Mouse (Mus musculus): ENCODE measurements at regions not wholly inside any gene's neighbourhood (a gene's known extent, or its start where the extent isn't known, plus 50 kb on each side); places are given as distances from the start of the nearest gene placed in this dataset.

- Histone ChIP-seq H3K9me3 (ENCODE audit: control insufficient read depth, low read length) (no peaks in the 10 kb centered on the region), H3K27me3 (replicated peaks; ENCODE audit: control insufficient read depth, insufficient read depth, low read length) (no peaks in the 10 kb centered on the region), H3K36me3 (ENCODE audit: control insufficient read depth, insufficient read depth, low read length) (no peaks in the 10 kb centered on the region), H3K4me2 (ENCODE audit: low read depth, low read length) (no peak overlapping the region), H3K9ac (ENCODE audit: low read depth, low read length) (no peak overlapping the region), H3K27ac (replicated peaks; ENCODE audit: low read depth, low read length) (no peak overlapping the region), H3K4me3 (ENCODE audit: low read depth, low read length) (no peak overlapping the region), H3K4me1 (ENCODE audit: control insufficient read depth, insufficient read depth, low read length) (no peaks in the 10 kb centered on the region)
- 76% methylated on average over 2 of the region's 2 CpGs for WGBS
- no peak for ATAC-seq (ENCODE audit: low read depth)
- no peak for DNase-seq (ENCODE audit: low spot score)
These were observed 185.2 kb downstream of the Cmpk2 start for GRCm38 (mm10) chr12:26654251-26654650.

GRCm38 (mm10) chr12:26653781-26654180, 184.8 kb downstream of the Cmpk2 start:
- 49% methylated on average over 6 of the region's 6 CpGs for WGBS
- Histone ChIP-seq H3K27ac (replicated peaks; ENCODE audit: low read depth, low read length) (no peak overlapping the region), H3K36me3 (ENCODE audit: control insufficient read depth, insufficient read depth, low read length) (no peaks in the 10 kb centered on the region), H3K4me1 (ENCODE audit: control insufficient read depth, insufficient read depth, low read length) (no peaks in the 10 kb centered on the region), H3K4me3 (ENCODE audit: low read depth, low read length) (no peak overlapping the region), H3K9ac (ENCODE audit: low read depth, low read length) (no peak overlapping the region), H3K27me3 (replicated peaks; ENCODE audit: control insufficient read depth, insufficient read depth, low read length) (no peaks in the 10 kb centered on the region), H3K4me2 (ENCODE audit: low read depth, low read length) (no peak overlapping the region), H3K9me3 (ENCODE audit: control insufficient read depth, low read length) (no peaks in the 10 kb centered on the region)
- no peak for DNase-seq (ENCODE audit: low spot score)
- no peak for ATAC-seq (ENCODE audit: low read depth)

DNA sequence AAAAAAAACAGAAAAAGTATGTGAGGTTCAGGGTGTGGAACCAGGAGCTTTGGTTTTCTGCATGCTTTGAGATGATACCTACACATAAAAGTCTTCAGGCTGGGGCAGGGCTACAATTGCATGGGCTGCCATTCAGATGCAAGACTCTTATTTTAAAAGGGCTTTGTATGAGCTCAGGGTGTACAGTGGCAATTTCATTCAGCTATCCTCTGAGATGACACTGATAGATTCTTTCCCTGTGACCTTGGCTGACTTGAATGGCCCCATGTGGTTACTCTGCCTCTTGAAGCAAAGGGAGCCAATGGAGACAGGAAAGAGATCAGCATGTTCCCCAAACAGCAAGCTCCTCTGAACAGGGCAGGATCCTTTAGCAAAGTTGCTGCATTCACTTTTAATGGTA, 177.1 kb downstream of the Cmpk2 start:
- ATAC-seq (ENCODE audit: low read depth) (no peak), DNase-seq (ENCODE audit: low spot score) (no peak)
- H3K4me2 ChIP-seq (ENCODE audit: low read depth, low read length), result no peak overlapping the region
- no peaks in the 10 kb centered on the region for H3K27me3 ChIP-seq (replicated peaks; ENCODE audit: control insufficient read depth, insufficient read depth, low read length)
- H3K27ac ChIP-seq (replicated peaks; ENCODE audit: low read depth, low read length), result no peak overlapping the region
- no peaks in the 10 kb centered on the region for H3K9me3 ChIP-seq (ENCODE audit: control insufficient read depth, low read length)
- H3K4me3 ChIP-seq (ENCODE audit: low read depth, low read length), result no peak overlapping the region
- no peaks in the 10 kb centered on the region for H3K4me1 ChIP-seq (ENCODE audit: control insufficient read depth, insufficient read depth, low read length)
- H3K9ac ChIP-seq (ENCODE audit: low read depth, low read length), result no peak overlapping the region
- no peaks in the 10 kb centered on the region for H3K36me3 ChIP-seq (ENCODE audit: control insufficient read depth, insufficient read depth, low read length)

- 41% methylated on average over 4 of the region's 4 CpGs for WGBS
- Histone ChIP-seq H3K9ac (ENCODE audit: low read depth, low read length) (no peak overlapping the region), H3K4me2 (ENCODE audit: low read depth, low read length) (no peak overlapping the region), H3K4me3 (ENCODE audit: low read depth, low read length) (no peak overlapping the region), H3K9me3 (ENCODE audit: control insufficient read depth, low read length) (no peaks in the 10 kb centered on the region), H3K27ac (replicated peaks; ENCODE audit: low read depth, low read length) (no peak overlapping the region), H3K27me3 (replicated peaks; ENCODE audit: control insufficient read depth, insufficient read depth, low read length) (no peaks in the 10 kb centered on the region), H3K36me3 (ENCODE audit: control insufficient read depth, insufficient read depth, low read length) (no peaks in the 10 kb centered on the region), H3K4me1 (ENCODE audit: control insufficient read depth, insufficient read depth, low read length) (peaks cover 5% of the 10 kb centered on the region)
- DNase-seq (ENCODE audit: low spot score), result no peak
- peak; percentile 47; the same call in 1 of the 2 replicates for ATAC-seq (ENCODE audit: low read depth)
These were observed 166.7 kb downstream of the Cmpk2 start for GRCm38 (mm10) chr12:26635665-26636241.

- WGBS, result 29% methylated on average over 3 of the region's 3 CpGs
- DNase-seq (ENCODE audit: low spot score) (peak; percentile 73), ATAC-seq (ENCODE audit: low read depth) (peak; percentile 35; the same call in 1 of the 2 replicates)
- Histone ChIP-seq H3K4me2 (ENCODE audit: low read depth, low read length) (no peak overlapping the region), H3K4me3 (ENCODE audit: low read depth, low read length) (no peak overlapping the region), H3K27ac (replicated peaks; ENCODE audit: low read depth, low read length) (no peak overlapping the region), H3K27me3 (replicated peaks; ENCODE audit: control insufficient read depth, insufficient read depth, low read length) (no peaks in the 10 kb centered on the region), H3K4me1 (ENCODE audit: control insufficient read depth, insufficient read depth, low read length) (peaks cover 5% of the 10 kb centered on the region), H3K9me3 (ENCODE audit: control insufficient read depth, low read length) (no peaks in the 10 kb centered on the region), H3K9ac (ENCODE audit: low read depth, low read length) (no peak overlapping the region), H3K36me3 (ENCODE audit: control insufficient read depth, insufficient read depth, low read length) (no peaks in the 10 kb centered on the region)
These were observed 166.2 kb downstream of the Cmpk2 start for GRCm38 (mm10) chr12:26635253-26635652.

DNA sequence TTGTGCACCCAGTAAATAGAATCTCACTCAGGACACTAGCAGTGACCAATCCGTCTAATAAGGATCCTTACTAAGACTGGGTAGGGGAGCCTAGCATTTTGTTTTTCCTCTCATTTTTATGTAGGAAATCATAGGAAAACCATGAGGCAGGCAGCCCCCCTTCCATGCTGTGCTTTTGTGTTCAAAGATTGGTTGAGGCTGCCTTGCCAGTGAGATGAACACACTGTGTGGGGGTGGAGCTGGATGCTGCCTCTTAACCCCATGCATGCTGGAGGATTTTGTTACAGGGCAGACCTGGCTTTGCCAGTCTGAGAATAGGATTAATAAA, 162.8 kb downstream of the Cmpk2 start:
- H3K36me3 ChIP-seq (ENCODE audit: control insufficient read depth, insufficient read depth, low read length), result no peaks in the 10 kb centered on the region
- H3K4me1 ChIP-seq (ENCODE audit: control insufficient read depth, insufficient read depth, low read length), result peaks cover 5% of the 10 kb centered on the region
- H3K9me3 ChIP-seq (ENCODE audit: control insufficient read depth, low read length), result no peaks in the 10 kb centered on the region
- H3K4me3 ChIP-seq (ENCODE audit: low read depth, low read length), result no peak overlapping the region
- 19% methylated on average over 1 of the region's 1 CpGs for WGBS
- no peak overlapping the region for H3K4me2 ChIP-seq (ENCODE audit: low read depth, low read length)
- no peaks in the 10 kb centered on the region for H3K27me3 ChIP-seq (replicated peaks; ENCODE audit: control insufficient read depth, insufficient read depth, low read length)
- peak overlapping the region; percentile 2; the same call in 1 of the 2 replicates for H3K27ac ChIP-seq (replicated peaks; ENCODE audit: low read depth, low read length)
- DNase-seq (ENCODE audit: low spot score) (peak; percentile 66), ATAC-seq (ENCODE audit: low read depth) (peak; percentile 81; the same call in 1 of the 2 replicates)
- no peak overlapping the region for H3K9ac ChIP-seq (ENCODE audit: low read depth, low read length)

DNA sequence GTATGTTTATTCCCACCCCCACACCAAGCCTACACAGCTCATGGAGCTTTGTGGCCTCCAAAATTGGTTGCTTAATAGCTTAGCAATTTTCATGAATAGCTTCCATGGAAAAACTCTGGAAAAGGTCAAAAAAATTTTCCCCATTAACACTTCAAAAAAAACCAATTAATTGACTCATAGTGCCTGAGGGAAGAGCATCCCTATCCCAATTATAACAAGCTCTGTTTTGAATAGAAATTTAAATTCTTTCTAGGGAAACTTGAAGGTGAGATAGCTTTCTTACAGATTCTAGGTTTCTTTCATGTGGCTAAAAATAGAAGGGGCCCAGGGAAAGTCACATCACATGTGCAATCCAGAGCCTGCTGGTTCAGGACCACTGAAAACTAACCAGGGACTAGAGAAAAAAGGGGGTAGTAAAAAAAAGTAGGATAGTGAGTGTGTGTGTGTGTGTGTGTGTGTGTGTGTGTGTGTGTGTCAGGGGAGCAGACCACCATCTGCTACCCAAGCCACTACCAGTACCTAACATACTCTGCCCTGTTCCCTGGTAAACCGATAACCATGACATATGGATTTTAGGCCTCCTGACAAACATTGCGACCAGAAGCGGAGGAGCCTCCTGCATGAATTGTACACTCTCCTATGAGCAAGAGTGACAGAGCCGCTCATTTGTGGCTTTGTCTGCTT, 162.2 kb downstream of the Cmpk2 start:
- WGBS, result 27% methylated on average over 4 of the region's 4 CpGs

DNA sequence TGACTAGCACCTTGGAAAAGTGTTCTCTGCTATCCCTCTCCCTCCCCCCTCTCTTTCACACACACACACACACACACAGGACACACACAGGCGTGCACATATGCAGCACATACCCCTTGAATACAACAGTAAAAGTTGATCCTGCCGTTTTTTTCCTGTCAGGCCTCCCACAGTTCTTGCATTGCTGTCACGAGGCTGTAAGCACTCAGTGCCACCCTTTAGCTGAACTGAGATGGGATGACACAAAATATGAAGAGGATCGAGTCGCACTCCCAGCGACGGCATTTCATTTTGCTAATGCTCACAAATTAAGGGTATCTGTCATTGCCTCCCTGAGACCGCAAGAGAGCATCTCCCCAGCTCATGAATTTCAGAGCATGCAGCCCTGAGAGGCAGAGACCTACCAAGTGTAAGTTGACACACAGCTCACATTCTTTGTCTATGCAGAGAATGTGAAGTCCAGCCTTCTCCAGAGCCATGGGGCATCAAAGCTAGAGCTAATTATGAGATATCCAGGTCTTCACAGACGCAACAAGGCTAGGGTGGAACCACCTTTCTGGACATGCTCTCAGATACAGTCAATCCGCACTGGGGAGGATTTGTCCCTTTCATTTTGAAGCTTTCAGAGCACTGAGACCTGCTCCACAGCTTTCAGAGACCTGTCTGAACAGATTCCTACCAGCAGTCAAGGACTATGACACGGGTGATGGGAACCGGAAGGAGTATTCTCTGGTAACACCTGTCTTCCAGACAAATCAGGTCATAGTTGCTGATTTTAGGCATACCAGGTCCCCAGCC, 152.3 kb downstream of the Cmpk2 start:
- H3K36me3 ChIP-seq (ENCODE audit: control insufficient read depth, insufficient read depth, low read length), result no peaks in the 10 kb centered on the region
- H3K4me1 ChIP-seq (ENCODE audit: control insufficient read depth, insufficient read depth, low read length), result peaks cover 22% of the 10 kb centered on the region
- ATAC-seq (ENCODE audit: low read depth), result 0 out of 2 replicates have a peak, but pooled peaks have one; percentile 30
- no peak overlapping the region for H3K9ac ChIP-seq (ENCODE audit: low read depth, low read length)
- no peak overlapping the region for H3K4me3 ChIP-seq (ENCODE audit: low read depth, low read length)
- DNase-seq (ENCODE audit: low spot score), result no peak
- WGBS, result 45% methylated on average over 12 of the region's 12 CpGs
- no peak overlapping the region for H3K4me2 ChIP-seq (ENCODE audit: low read depth, low read length)
- no peaks in the 10 kb centered on the region for H3K27me3 ChIP-seq (replicated peaks; ENCODE audit: control insufficient read depth, insufficient read depth, low read length)
- no peaks in the 10 kb centered on the region for H3K9me3 ChIP-seq (ENCODE audit: control insufficient read depth, low read length)
- H3K27ac ChIP-seq (replicated peaks; ENCODE audit: low read depth, low read length), result no peak overlapping the region; the same call in 1 of the 2 replicates

More for the DNA sequence above, 162.2 kb downstream of the Cmpk2 start:
- no peak overlapping the region for H3K4me3 ChIP-seq (ENCODE audit: low read depth, low read length)
- H3K27ac ChIP-seq (replicated peaks; ENCODE audit: low read depth, low read length), result peak overlapping the region; percentile 2; the same call in 1 of the 2 replicates
- H3K4me2 ChIP-seq (ENCODE audit: low read depth, low read length), result no peak overlapping the region
- H3K9me3 ChIP-seq (ENCODE audit: control insufficient read depth, low read length), result no peaks in the 10 kb centered on the region
- H3K4me1 ChIP-seq (ENCODE audit: control insufficient read depth, insufficient read depth, low read length), result peaks cover 5% of the 10 kb centered on the region
- DNase-seq (ENCODE audit: low spot score) (peak; percentile 53), ATAC-seq (ENCODE audit: low read depth) (peak; percentile 71)
- no peaks in the 10 kb centered on the region for H3K36me3 ChIP-seq (ENCODE audit: control insufficient read depth, insufficient read depth, low read length)
- no peak overlapping the region for H3K9ac ChIP-seq (ENCODE audit: low read depth, low read length)
- no peaks in the 10 kb centered on the region for H3K27me3 ChIP-seq (replicated peaks; ENCODE audit: control insufficient read depth, insufficient read depth, low read length)
